ENCODE assay signal across 10 mouse cellular contexts in the genomic region with DNA sequence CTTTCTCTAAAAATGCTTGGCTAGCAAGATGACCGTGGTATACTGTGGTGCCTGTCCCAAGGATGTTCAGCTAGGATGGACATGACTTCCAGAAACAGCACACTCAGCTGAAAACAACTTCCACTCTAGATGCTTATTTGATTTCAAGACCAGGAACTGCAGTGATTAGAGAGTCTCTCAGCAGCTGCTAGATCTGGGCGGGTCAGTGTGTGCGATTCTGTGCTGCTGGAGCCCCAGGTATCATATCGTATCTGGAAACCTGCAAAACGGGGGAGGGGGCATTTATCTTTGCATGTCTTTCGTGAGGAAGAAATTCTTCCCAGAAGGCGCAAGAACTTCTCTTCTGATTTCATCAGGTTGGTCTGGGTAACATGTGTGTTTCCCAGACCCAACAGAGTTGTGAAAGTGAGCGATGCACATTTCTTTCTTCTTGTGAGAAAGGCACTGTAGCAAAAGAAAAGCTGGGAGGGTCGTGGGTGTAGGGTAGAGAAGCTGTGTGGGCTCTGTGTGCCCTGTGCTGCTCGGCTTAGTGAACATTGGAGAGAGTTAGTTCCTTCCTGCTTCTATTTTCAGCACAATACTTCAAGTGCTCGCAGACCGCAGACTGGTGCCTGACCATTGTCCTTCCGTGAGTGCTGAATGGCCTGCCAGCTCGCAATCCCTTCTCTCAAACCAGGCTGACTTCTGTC.
DNase-seq lines count a peak whose midpoint lies in the region; ATAC-seq and TF ChIP-seq lines count a peak whose summit lies in the region.
"Had no signal": no experiment of that assay in that cellular context is flagged by ENCODE, and none has a peak within 500 bp of the region (broad histone marks: within the 10 kb centered on the region; RNA-seq: fewer than 3 reads in every experiment).

No protein-coding gene starts in this region.

- no peak for ATAC-seq in hindbrain, postnatal 0 days
- no peak for ATAC-seq in hindbrain, embryonic 12.5 days (ENCODE audit: low FRiP score)
- ATAC-seq in kidney, embryonic 15.5 days (replicated peaks; ENCODE audit: low FRiP score), result no peak
- ATAC-seq in lung, postnatal 0 days, result peak; percentile 77

- WGBS in hindbrain, postnatal 0 days, result 75% methylated on average over 14 of the region's 14 CpGs
- WGBS in hindbrain, embryonic 12.5 days, result 72% methylated on average over 14 of the region's 14 CpGs
- 73% methylated on average over 14 of the region's 14 CpGs for WGBS in kidney, embryonic 15.5 days
- 32% methylated on average over 14 of the region's 14 CpGs for WGBS in lung, postnatal 0 days

- no peaks in the 10 kb centered on the region for H3K27me3 ChIP-seq in hindbrain, postnatal 0 days (ENCODE audit: insufficient read depth, low read length)
- H3K27me3 ChIP-seq in hindbrain, embryonic 12.5 days, result no peaks in the 10 kb centered on the region
- no peaks in the 10 kb centered on the region for H3K27me3 ChIP-seq in kidney, embryonic 15.5 days
- H3K27me3 ChIP-seq in lung, postnatal 0 days (replicated peaks; ENCODE audit: insufficient read depth, low read length), result no peaks in the 10 kb centered on the region
- H3K27me3 ChIP-seq: CH12.LX; limb, embryonic 15.5 days had no signal

- no peak for TF ChIP-seq CTCF in hindbrain, postnatal 0 days (IDR thresholded peaks at IDR 0.05; ENCODE audit: low read depth)
- no peak for TF ChIP-seq CTCF in lung, postnatal 0 days (IDR thresholded peaks at IDR 0.05)

- no peak overlapping the region for H3K4me3 ChIP-seq in hindbrain, postnatal 0 days (ENCODE audit: low read length)
- no peak overlapping the region for H3K4me3 ChIP-seq in hindbrain, embryonic 12.5 days
- H3K4me3 ChIP-seq in kidney, embryonic 15.5 days (replicated peaks), result no peak overlapping the region
- H3K4me3 ChIP-seq in lung, postnatal 0 days (ENCODE audit: low read depth, low read length), result 0 out of 2 replicates have a peak overlapping the region, but pooled peaks have one; percentile 2
- H3K4me3 ChIP-seq: limb, embryonic 15.5 days had no signal

- H3K36me3 ChIP-seq in hindbrain, postnatal 0 days (ENCODE audit: insufficient read depth, low read length), result no peaks in the 10 kb centered on the region
- H3K36me3 ChIP-seq in hindbrain, embryonic 12.5 days, result no peaks in the 10 kb centered on the region
- H3K36me3 ChIP-seq in kidney, embryonic 15.5 days, result no peaks in the 10 kb centered on the region
- no peaks in the 10 kb centered on the region for H3K36me3 ChIP-seq in lung, postnatal 0 days (ENCODE audit: insufficient read depth, low read length)
- H3K36me3 ChIP-seq: limb, embryonic 15.5 days had no signal

- TF ChIP-seq EP300 in lung, postnatal 0 days (IDR thresholded peaks at IDR 0.05), result no peak

- H3K4me2 ChIP-seq in hindbrain, postnatal 0 days (ENCODE audit: low read depth, low read length), result no peak overlapping the region
- H3K4me2 ChIP-seq in hindbrain, embryonic 12.5 days (replicated peaks), result no peak overlapping the region
- H3K4me2 ChIP-seq in kidney, embryonic 15.5 days, result no peak overlapping the region
- peak overlapping the region; percentile 38 for H3K4me2 ChIP-seq in lung, postnatal 0 days (replicated peaks; ENCODE audit: low read depth, low read length)
- H3K4me2 ChIP-seq: limb, embryonic 15.5 days had no signal

- no peaks in the 10 kb centered on the region for H3K4me1 ChIP-seq in hindbrain, postnatal 0 days (ENCODE audit: insufficient read depth, low read length)
- H3K4me1 ChIP-seq in hindbrain, embryonic 12.5 days, result no peaks in the 10 kb centered on the region
- 0 out of 2 replicates have a peak, but pooled peaks cover 2% of the 10 kb centered on the region for H3K4me1 ChIP-seq in kidney, embryonic 15.5 days
- peaks cover 3% of the 10 kb centered on the region; the same call in 1 of the 2 replicates for H3K4me1 ChIP-seq in lung, postnatal 0 days (ENCODE audit: insufficient read depth, low read depth, low read length)

- DNase-seq in hindbrain, postnatal 0 days (ENCODE audit: low spot score), result no peak
- DNase-seq in heart, adult 11 months, result peak; percentile 97
- peak; percentile 60 for DNase-seq in lung, postnatal 0 days (ENCODE audit: low spot score)
- no peak for DNase-seq in thymus, postnatal 25 days
- DNase-seq in frontal cortex, postnatal 10 days (ENCODE audit: low spot score in 2 of 2), result no peak
- DNase-seq in right cerebral cortex, postnatal 4 days, result no peak

- H3K27ac ChIP-seq in hindbrain, postnatal 0 days, result 0 out of 2 replicates have a peak overlapping the region, but pooled peaks have one; percentile 7
- no peak overlapping the region for H3K27ac ChIP-seq in hindbrain, embryonic 12.5 days
- H3K27ac ChIP-seq in kidney, embryonic 15.5 days, result 0 out of 2 replicates have a peak overlapping the region, but pooled peaks have one; percentile 51
- peak overlapping the region; percentile 48; the same call in 1 of the 2 replicates for H3K27ac ChIP-seq in lung, postnatal 0 days (ENCODE audit: low read length)
- H3K27ac ChIP-seq: limb, embryonic 15.5 days had no signal

- no peak overlapping the region for H3K9ac ChIP-seq in hindbrain, postnatal 0 days (replicated peaks; ENCODE audit: low read length)
- no peak overlapping the region for H3K9ac ChIP-seq in hindbrain, embryonic 12.5 days
- no peak overlapping the region for H3K9ac ChIP-seq in kidney, embryonic 15.5 days
- no peak overlapping the region for H3K9ac ChIP-seq in lung, postnatal 0 days (replicated peaks; ENCODE audit: low read depth)
- H3K9ac ChIP-seq: limb, embryonic 15.5 days had no signal

- no peaks in the 10 kb centered on the region for H3K9me3 ChIP-seq in hindbrain, postnatal 0 days (ENCODE audit: low read length)
- no peaks in the 10 kb centered on the region for H3K9me3 ChIP-seq in hindbrain, embryonic 12.5 days (replicated peaks)
- H3K9me3 ChIP-seq in kidney, embryonic 15.5 days (replicated peaks), result no peaks in the 10 kb centered on the region
- H3K9me3 ChIP-seq in lung, postnatal 0 days (ENCODE audit: low read length), result no peaks in the 10 kb centered on the region
- H3K9me3 ChIP-seq: limb, embryonic 15.5 days had no signal

Comparison
In these comparisons a context has a peak if more than half of its experiments do, and no peak if none do; other contexts are left out.
1. DNase-seq: peak in heart, adult 11 months (single experiment) and lung, postnatal 0 days (single experiment); none in hindbrain, postnatal 0 days (single experiment), thymus, postnatal 25 days (single experiment), frontal cortex, postnatal 10 days (0 of 2) and right cerebral cortex, postnatal 4 days (single experiment).